Mouse (Mus musculus) heart, postnatal 25 days (tissue): ENCODE data around the gene Pdxp. TPM values are rescaled to one million over a fixed set of nuclear protein-coding genes. Genes with fewer than 3 reads are reported as not detected.
A peak's percentile ranks its signal among the peaks of the same experiment; 100 is the strongest.
"Not testable (repeated sequence)": the region's sequence is repeated elsewhere in the genome, so short reads cannot be mapped to it uniquely, and the experiment has no call there.

Source experiments
- DNase-seq: peaks from one replicate; pipeline ENCODE4 v3.0.0; 2022; ENCODE audit warnings: low spot score
- intact Hi-C: fragments of 180-260 bp; cut with DNase I; formaldehyde crosslinking; loops from one replicate; pipeline ENCODE4 v1.15.1; 2025
- total RNA-seq, 2 experiments: library from RNA; stranded (reverse); gene quantifications; 2 replicates each; pipeline ENCODE4 v1.2.3; 2021

Pdxp gene
- total RNA-seq = 1 to 10 TPM in 1 of 2 experiments, under 1 TPM in 1; 0.75 to 1.4 TPM

DNA sequence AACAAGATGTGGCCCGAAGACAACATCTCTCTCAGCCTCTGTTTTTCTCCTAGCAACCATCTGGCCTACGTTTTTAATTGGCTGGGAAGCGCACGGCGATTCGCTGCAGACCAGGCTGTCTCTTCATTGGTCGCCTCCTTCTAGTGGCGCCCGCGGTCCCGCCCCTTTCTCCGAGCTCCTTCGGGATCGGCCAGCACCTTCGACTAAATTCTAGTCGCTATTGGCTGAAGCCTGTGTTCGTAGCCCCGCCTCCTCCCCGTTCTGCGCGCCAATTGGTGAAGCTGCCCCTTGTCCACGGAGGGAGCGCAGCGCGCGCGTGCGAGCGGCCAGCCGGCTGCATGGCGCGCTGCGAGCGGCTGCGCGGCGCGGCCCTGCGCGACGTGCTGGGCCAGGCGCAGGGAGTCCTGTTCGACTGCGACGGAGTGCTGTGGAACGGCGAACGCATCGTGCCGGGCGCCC, at the start of gene Pdxp:
Gene Pdxp (plus strand): TSS at position 288 of the 459 bp plus-strand sequence.
- intact Hi-C loops = no loop called here
- peak; percentile 87 for DNase-seq

DNA sequence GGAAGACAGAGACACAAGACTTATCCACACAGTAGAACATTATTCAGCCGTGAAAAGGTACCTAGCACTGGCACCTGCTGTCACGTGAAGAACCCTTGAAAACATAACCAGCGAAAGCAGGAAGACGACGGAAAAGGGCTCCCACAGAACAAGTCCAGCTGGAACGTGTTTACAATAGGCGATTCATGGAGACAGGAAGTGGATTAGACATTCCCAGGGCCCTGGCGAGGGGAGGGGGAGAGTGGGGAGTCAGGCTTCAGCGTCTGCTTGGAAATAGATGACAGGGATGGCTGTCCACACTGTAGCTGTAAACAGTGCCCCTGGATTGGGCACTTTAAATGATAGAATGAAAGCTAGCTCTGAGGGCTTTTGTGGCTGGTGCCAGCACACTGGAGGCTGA, 45.3 kb upstream of the Pdxp start:
- intact Hi-C loops = loop anchor here (2.0 kb wide), 1 partner anchor 14 kb away; the partner anchor contains the start of gene Lgals2
- no peak for DNase-seq

- intact Hi-C loops = loop anchor here (1.0 to 2.0 kb wide), 2 partner anchors 14 to 43 kb away; partner anchors contain the start of gene Lgals2
- no peak for DNase-seq
Measured at GRCm38 (mm10) chr15:78868826-78869233, 44.9 kb upstream of the Pdxp start.

DNA sequence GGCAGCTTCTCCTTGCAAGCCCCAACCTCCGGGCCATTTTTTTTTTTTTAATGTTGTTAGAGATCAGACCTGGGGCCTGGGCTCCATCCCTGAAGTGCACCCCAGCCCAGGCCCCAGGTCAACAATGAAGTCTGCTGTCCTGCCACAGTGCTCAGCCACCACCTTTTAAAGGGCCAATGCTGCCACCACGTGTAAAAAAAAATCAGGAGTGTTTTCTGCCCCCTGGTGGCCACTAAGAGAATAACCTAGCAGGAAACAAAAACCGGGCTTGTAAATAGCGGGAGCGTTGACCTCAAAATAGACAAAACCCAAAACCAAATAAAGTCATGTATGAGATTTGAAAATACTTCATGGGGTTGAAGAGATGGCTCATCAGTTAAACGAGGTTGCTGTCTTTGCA, 43.9 kb upstream of the Pdxp start:
- intact Hi-C loops = loop anchor here (1.0 to 5.0 kb wide), 3 partner anchors 15 to 247 kb away; partner anchors contain the start of gene Lgals2
- DNase-seq = no peak

DNA sequence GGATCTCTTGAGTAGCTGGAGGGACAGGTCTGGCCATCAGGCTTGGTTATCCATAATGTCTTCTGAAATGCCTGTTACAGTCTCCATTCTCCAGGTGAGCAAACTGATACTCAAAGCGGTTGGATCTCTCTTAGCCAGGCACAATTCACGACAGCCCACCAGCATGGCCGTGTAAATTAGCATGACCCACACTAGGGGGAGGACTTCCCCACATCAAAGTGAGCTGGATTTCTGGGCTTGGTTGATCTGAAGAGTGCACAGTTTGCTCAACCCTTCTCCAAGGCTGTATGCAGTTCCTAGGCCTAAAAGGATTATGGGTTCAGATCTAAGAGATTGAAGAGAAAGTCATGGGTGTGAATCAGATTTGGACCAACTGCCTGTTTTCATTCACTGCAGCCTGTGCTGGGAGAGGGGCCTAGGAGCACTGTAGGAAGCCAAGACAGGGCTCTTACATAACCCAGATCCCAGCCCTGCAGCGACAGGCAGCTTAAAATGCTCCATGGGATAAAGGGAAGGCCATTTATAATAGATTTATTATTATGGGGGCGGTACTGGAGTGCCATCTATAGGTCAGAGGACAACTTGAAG, 41.6 kb upstream of the Pdxp start:
- DNase-seq = no peak
- intact Hi-C loops = loop anchor here (5.0 kb wide), 1 partner anchor 250 kb away; no protein-coding TSS in a partner anchor

- no peak for DNase-seq
- intact Hi-C loops = loop anchor here (5.0 kb wide), 1 partner anchor 252 kb away; no protein-coding TSS in a partner anchor
Measured at GRCm38 (mm10) chr15:78873803-78874435, 39.8 kb upstream of the Pdxp start.

- DNase-seq = no peak
- intact Hi-C loops = loop anchor here (5.0 kb wide), 1 partner anchor 253 kb away; no protein-coding TSS in a partner anchor
Measured at GRCm38 (mm10) chr15:78874989-78875388, 38.7 kb upstream of the Pdxp start.

GRCm38 (mm10) chr15:78875537-78875936, 38.2 kb upstream of the Pdxp start:
- intact Hi-C loops = no loop called here
- DNase-seq = no peak

DNA sequence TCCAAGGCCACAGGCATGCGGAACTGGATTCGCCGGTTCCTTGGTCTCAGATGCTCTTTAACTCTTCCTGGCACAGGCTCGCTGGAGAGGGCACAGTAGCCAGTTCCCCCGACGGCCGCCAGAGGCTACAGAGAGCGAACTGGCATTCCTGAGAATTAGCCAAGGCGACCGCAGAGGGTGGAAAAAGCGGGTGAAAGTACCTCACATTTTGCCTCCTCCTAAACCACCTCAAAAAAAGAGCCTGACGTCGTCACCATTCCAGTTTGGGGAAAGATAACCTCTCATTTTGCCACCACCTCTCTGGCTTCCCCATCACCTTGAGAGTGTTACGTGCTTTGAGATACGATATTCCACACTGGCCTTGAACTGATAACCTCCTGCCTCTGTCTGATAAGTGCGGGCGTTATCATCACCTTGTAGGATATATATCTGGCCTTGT, 37.4 kb upstream of the Pdxp start:
- DNase-seq = no peak
- intact Hi-C loops = no loop called here

DNA sequence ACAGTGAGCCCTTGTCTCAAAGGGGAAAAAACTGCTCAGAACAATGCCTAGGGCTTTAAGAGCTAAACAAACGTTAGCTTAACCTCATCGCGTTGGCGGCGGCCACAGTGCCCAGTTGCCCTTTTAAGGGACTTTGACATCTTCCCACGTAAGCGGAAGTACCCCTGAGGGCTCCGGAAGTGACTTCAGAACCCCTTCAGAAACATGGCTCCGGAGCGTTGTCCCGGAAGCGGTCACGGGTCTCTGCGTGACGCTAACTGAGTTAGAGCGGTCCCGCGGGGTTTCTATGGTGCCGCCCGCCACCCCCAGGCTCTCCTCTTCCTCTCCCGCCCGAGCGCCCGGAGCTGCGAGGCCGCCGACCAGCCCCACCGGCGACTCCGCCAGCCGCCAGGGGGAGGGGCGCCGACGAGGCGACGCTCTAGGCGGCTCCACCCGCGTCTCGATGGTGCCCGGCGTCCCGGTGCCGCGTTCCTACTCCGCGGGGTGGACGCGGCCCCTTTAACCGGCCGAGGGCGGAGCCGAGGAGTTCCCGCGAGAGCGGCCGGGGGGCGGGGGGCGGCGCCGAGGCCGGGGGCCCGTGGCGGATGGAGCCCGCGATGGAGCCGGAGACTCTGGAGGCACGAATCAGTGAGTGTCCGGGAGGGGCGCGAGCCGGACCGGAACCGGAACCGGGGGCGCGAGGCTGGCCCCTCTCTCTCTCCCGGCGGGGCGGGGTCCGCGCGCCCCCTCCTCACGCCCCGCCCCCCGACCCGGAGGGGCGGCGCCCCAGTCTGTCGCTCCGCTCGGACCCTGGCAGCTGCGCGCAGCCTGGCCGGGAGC, 36.5 kb upstream of the Pdxp start, which contains the start of gene Gga1:
Gene Gga1 (plus strand): TSS at position 200 of the 819 bp plus-strand sequence.
- peak; percentile 89 for DNase-seq
- intact Hi-C loops = no loop called here

DNA sequence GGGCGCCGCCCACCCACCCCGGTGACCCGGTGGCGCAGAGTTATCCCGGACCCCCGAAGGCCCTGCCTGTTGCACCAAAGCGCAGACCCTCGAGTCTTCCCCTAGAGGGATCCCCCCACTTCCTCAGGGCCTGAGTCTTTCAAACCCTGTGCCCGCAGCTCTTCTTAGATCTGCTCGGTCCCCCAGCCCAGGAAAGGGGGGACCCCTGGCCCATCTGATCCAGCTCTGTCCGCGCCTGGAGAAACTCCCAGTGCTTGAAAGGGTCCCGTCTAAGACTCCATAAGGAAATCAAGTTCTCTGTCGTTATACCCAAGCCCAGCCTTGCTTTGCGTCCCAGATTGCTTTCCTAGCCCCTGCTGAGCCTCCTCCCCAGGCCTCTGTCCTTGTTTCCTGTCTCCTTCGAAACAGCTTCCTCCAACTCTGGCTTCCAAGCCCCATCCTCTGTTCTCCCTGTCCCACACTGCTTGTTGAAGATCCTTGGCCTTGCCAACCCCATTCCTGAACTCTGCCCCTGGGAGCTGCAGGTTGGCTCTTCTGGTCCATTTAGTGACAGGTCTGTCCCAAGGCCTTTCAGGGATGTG, 35.8 kb upstream of the Pdxp start:
- intact Hi-C loops = no loop called here
- no peak for DNase-seq

- intact Hi-C loops, DNase-seq: not testable (repeated sequence)
Measured at GRCm38 (mm10) chr15:78878792-78879516, 34.8 kb upstream of the Pdxp start.

DNA sequence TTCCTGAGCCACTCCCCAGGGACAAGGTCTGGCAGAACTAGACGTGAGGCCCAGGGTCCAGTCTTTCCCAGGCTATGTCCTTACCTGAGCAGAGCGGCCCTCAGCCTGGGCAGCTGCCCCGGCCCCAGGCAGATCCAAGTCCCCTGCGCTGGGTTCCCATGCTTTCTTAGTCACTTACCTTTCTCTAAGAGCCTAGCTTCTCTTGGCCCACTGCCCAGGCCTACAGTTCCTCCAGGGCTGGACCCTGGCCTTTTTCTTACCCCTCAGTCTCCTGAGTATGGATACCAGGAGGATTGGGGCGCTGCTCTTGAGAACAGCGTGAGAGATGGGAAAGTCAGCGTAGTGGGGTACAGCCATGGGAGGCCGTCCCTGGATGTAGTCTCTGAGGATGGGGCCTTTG, 33.3 kb upstream of the Pdxp start:
- intact Hi-C loops = no loop called here
- DNase-seq = no peak

GRCm38 (mm10) chr15:78881828-78882227, 31.9 kb upstream of the Pdxp start:
- no peak for DNase-seq
- intact Hi-C loops = no loop called here

GRCm38 (mm10) chr15:78889401-78889853, 24.3 kb upstream of the Pdxp start:
- no peak for DNase-seq
- intact Hi-C loops = no loop called here

DNA sequence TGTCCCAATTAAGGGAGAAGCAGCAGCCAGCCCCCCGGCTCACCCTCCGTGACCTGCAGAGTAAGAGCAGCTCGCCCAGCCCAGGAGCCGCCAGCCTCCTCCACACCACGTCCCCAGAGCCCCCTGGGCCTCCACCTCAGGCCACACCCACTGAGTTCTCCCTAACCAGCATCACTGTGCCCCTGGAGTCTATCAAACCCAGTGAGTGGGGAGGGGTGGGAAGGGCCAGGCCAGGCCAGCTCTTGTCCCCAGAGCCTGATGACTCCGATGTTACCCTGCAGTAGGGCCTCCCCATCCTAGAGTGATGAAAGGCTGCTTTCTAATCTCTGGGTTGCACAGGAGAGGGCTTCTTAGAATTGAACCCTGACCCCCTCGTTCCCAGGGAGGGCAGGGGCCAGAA, 21.3 kb upstream of the Pdxp start:
- DNase-seq = no peak
- intact Hi-C loops = no loop called here

DNA sequence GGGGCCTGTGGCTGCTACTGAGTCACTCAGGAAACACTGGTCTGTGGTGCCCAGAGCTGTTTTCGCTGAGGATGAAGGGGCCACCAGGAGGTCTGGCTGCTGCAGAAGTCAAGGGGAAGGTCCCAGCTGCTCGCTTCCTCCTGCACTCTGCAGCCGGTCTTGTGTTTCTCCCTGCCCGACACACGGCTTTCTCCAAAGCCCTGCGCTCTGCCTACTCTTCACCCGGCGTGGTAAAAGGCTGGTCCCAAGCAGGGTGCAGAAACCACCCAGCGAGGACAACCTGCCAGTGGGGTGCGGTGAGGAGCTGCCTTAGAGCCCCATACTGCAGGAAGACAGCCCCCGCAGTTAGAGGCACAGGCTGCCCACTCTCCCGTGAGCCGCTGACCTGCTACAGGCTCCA, 19.0 kb upstream of the Pdxp start:
- intact Hi-C loops = no loop called here
- DNase-seq = no peak

DNA sequence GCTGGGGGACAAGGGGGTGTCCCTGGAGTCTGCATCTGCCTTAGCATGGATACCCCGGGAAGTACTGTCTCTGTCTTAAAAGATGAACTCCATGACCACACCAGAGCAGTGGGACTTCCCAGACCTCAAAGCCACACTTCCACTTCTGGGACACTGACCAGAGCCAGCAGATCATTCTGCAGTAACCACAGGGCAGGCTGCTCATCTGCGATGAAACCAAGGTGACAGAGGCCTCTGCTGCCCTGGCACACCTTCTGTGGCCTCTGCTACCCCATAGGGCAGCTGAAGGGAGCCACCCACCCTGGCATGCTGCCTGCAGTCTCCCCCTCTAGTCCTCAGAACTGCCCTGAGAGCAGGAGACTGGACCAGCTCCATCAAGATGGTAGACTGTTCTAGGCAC, 18.0 kb upstream of the Pdxp start:
- DNase-seq = no peak
- intact Hi-C loops = no loop called here

DNA sequence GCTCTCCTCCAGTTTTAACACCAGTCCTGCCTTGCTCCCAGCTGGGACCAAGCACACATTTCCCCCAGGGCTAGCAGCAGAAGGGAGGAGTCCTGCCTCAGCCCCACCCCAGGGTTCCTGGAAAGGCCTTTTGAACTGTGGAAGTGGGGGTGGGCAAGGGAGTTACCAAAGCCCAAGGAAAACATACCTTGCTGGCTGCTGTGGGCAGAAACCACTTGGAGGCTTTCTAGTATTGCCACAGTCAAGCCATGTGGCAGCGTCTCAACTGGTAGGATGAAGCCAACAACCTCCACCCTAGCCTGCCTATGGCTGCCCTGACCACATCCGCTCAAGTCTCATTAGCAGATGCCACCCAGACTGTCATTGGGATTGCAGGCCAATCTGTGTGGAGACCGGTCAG, 17.6 kb upstream of the Pdxp start:
- no peak for DNase-seq
- intact Hi-C loops = no loop called here
